Mouse (Mus musculus) ES-Bruce4 (cell line): ENCODE data around the gene Kxd1.

Experiments used
- CTCF ChIP-seq: IDR thresholded peaks from one replicate; pipeline ENCODE4 v1.8.1; 2011; ENCODE audit warnings: low read depth, low read length
- EP300 ChIP-seq: IDR thresholded peaks from 2 replicates; pipeline ENCODE4 v1.6.1; 2011; ENCODE audit warnings: low read depth, low read length; ENCODE audit not compliant: insufficient read depth

- TF ChIP-seq CTCF (no peak), EP300 (no peak)
Measured at GRCm38 (mm10) chr8:70492664-70493640, 34.8 kb downstream of the Kxd1 start, which contains the start of gene Crlf1.
